Mouse (Mus musculus) cortical plate, adult 2 months (tissue): ENCODE data around the gene Retn.

Experiments used
- CTCF ChIP-seq: fragments of 200-500 bp; IDR thresholded peaks from 2 replicates; pipeline ENCODE4 v1.5.1; 2011; ENCODE audit warnings: mild to moderate bottlenecking, control low read depth, low read length; ENCODE audit not compliant: insufficient read depth; ENCODE audit errors: extremely low read depth
- POLR2A ChIP-seq: fragments of 200-500 bp; IDR thresholded peaks from 2 replicates; pipeline ENCODE4 v1.6.1; 2011; ENCODE audit warnings: mild to moderate bottlenecking, low read length, control low read depth; ENCODE audit not compliant: insufficient read depth; ENCODE audit errors: extremely low read depth

GRCm38 (mm10) chr8:3701491-3701890, 45.9 kb downstream of the Retn start:
- TF ChIP-seq CTCF (no peak), POLR2A (no peak)
